Mouse (Mus musculus) embryonic fibroblast, embryonic 13.5 days (primary cell): ENCODE data around the gene Fahd2a.

Experiments
- CTCF ChIP-seq: IDR thresholded peaks from 2 replicates; pipeline ENCODE4 v1.5.1; 2011; ENCODE audit warnings: mild to moderate bottlenecking, control low read depth, low read length, moderate library complexity, borderline replicate concordance; ENCODE audit not compliant: insufficient read depth
- POLR2A ChIP-seq: IDR thresholded peaks from 2 replicates; pipeline ENCODE4 v1.6.1; 2011; ENCODE audit warnings: low read depth, mild to moderate bottlenecking, control low read depth, low read length, moderate library complexity

DNA sequence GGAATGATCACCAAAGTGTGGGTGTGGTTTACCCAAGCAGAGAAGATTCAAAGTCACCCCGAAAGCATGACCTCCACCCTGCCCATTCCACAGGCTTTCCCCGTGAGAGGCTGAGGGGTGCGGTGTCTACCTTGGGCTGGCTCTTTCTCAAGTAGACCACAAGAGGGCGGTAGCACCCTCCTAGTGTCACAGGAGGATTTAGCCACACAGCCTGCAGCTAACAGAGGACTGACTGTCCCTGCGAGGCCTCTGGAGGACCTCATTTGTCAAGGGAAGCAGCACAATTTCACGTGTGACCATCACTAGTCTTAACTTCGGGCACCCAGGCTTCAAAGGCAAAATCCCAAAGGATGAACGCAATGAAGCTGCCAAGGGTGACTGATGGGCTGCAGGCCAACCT is 17.9 kb upstream of the Fahd2a start:
- TF ChIP-seq POLR2A (no peak), CTCF (peak; percentile 86)
